In the genomic region with DNA sequence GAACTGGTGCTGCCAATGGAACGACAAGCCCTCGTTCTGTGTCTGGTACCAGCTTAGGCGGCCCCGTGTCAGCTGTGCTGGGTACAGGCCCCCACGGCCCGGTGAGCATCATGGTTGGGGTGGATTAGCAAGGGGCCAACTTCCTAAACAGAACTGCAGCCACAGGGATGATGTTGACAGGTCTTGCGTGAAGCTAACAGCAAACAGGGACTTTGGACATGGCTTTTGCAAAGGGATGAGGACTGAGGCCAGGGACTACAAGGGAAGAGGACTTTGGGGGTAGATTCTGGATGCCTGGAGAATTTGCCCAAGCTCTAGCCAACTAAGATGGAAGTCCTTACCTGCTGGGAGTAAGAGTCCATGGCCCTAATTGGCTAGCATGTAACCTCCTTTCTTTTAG, we compare ENCODE assay signal across 26 mouse cellular contexts. TPM values are rescaled to one million over a fixed set of nuclear protein-coding genes. Genes with fewer than 3 reads are reported as not detected.
DNase-seq lines count a peak whose midpoint lies in the region; ATAC-seq lines count a peak whose summit lies in the region.
"Had no signal": no experiment of that assay in that cellular context is flagged by ENCODE, and none has a peak within 500 bp of the region (broad histone marks: within the 10 kb centered on the region; RNA-seq: fewer than 3 reads in every experiment).

No protein-coding gene starts in this region.

- H3K27ac ChIP-seq in liver, embryonic 11.5 days (ENCODE audit: low read depth, low read length): no peak overlapping the region
- H3K27ac ChIP-seq in midbrain, embryonic 11.5 days (ENCODE audit: low read depth, low read length): no peak overlapping the region
- H3K27ac ChIP-seq in midbrain, embryonic 13.5 days: no peak overlapping the region
- no peak overlapping the region for H3K27ac ChIP-seq in liver, embryonic 16.5 days (ENCODE audit: low read length)
- H3K27ac ChIP-seq in hindbrain, embryonic 13.5 days: no peak overlapping the region
- H3K27ac ChIP-seq in limb, embryonic 10.5 days: no peak overlapping the region
- H3K27ac ChIP-seq: embryonic facial prominence, embryonic 10.5 days; embryonic facial prominence, embryonic 12.5 days; forebrain, embryonic 13.5 days had no signal

- peak; percentile 14 for DNase-seq in liver
- DNase-seq in liver, embryonic 11.5 days (ENCODE audit: low spot score): no peak
- DNase-seq in midbrain, embryonic 11.5 days (ENCODE audit: low spot score, missing footprints): peak; percentile 41
- no peak for DNase-seq in limb, embryonic 10.5 days (ENCODE audit: low spot score)
- DNase-seq: adrenal gland, adult 8-10 months; adrenal gland, postnatal 14 days; adrenal gland, postnatal 36 days; B cell, adult 2 months; cerebellum, adult 11-12 months; cerebellum, adult 2 months; cerebellum, adult 9-10 months; cerebellum, postnatal 10 days; cerebellum, postnatal 25 days had no signal

- 77% methylated on average over 7 of the region's 7 CpGs for WGBS in liver, embryonic 11.5 days
- WGBS in midbrain, embryonic 11.5 days: 93% methylated on average over 7 of the region's 7 CpGs
- WGBS in midbrain, embryonic 13.5 days: 90% methylated on average over 7 of the region's 7 CpGs
- 66% methylated on average over 7 of the region's 7 CpGs for WGBS in liver, embryonic 16.5 days (ENCODE audit: insufficient replicate concordance)
- 95% methylated on average over 7 of the region's 7 CpGs for WGBS in hindbrain, embryonic 13.5 days
- WGBS in limb, embryonic 10.5 days: 94% methylated on average over 7 of the region's 7 CpGs

- H3K9me3 ChIP-seq in liver, embryonic 11.5 days (ENCODE audit: control insufficient read depth, low read length): no peaks in the 10 kb centered on the region
- H3K9me3 ChIP-seq in midbrain, embryonic 11.5 days (ENCODE audit: control insufficient read depth, low read length): no peaks in the 10 kb centered on the region
- no peaks in the 10 kb centered on the region for H3K9me3 ChIP-seq in midbrain, embryonic 13.5 days
- H3K9me3 ChIP-seq in liver, embryonic 16.5 days (replicated peaks; ENCODE audit: control insufficient read depth, low read length): no peaks in the 10 kb centered on the region
- H3K9me3 ChIP-seq in hindbrain, embryonic 13.5 days: no peaks in the 10 kb centered on the region
- H3K9me3 ChIP-seq in limb, embryonic 10.5 days (replicated peaks): no peaks in the 10 kb centered on the region
- H3K9me3 ChIP-seq: embryonic facial prominence, embryonic 12.5 days; forebrain, embryonic 13.5 days; G1E had no signal

- no peak overlapping the region for H3K4me3 ChIP-seq in liver, embryonic 11.5 days (ENCODE audit: low read depth, low read length)
- no peak overlapping the region for H3K4me3 ChIP-seq in midbrain, embryonic 11.5 days (ENCODE audit: low read depth, low read length)
- no peak overlapping the region for H3K4me3 ChIP-seq in midbrain, embryonic 13.5 days (replicated peaks)
- no peak overlapping the region for H3K4me3 ChIP-seq in liver, embryonic 16.5 days (ENCODE audit: low read depth, low read length)
- H3K4me3 ChIP-seq in hindbrain, embryonic 13.5 days: no peak overlapping the region
- no peak overlapping the region for H3K4me3 ChIP-seq in limb, embryonic 10.5 days
- H3K4me3 ChIP-seq: embryonic facial prominence, embryonic 10.5 days; embryonic facial prominence, embryonic 12.5 days; forebrain, embryonic 13.5 days had no signal

- no peaks in the 10 kb centered on the region for H3K27me3 ChIP-seq in liver, embryonic 11.5 days (replicated peaks; ENCODE audit: control insufficient read depth, insufficient read depth, low read length)
- no peaks in the 10 kb centered on the region for H3K27me3 ChIP-seq in midbrain, embryonic 11.5 days (ENCODE audit: control insufficient read depth, insufficient read depth, low read length)
- no peaks in the 10 kb centered on the region for H3K27me3 ChIP-seq in midbrain, embryonic 13.5 days
- H3K27me3 ChIP-seq in liver, embryonic 16.5 days (ENCODE audit: control insufficient read depth, insufficient read depth, low read depth, low read length): no peaks in the 10 kb centered on the region
- H3K27me3 ChIP-seq in hindbrain, embryonic 13.5 days: no peaks in the 10 kb centered on the region
- H3K27me3 ChIP-seq in limb, embryonic 10.5 days (ENCODE audit: low read depth, poor library complexity, severe bottlenecking): no peaks in the 10 kb centered on the region
- H3K27me3 ChIP-seq: embryonic facial prominence, embryonic 12.5 days; forebrain, embryonic 13.5 days; Patski had no signal

- no peak overlapping the region for H3K4me2 ChIP-seq in liver, embryonic 11.5 days
- no peak overlapping the region for H3K4me2 ChIP-seq in midbrain, embryonic 11.5 days
- H3K4me2 ChIP-seq in midbrain, embryonic 13.5 days (replicated peaks): no peak overlapping the region
- H3K4me2 ChIP-seq in liver, embryonic 16.5 days (ENCODE audit: low read depth, low read length): no peak overlapping the region
- H3K4me2 ChIP-seq in hindbrain, embryonic 13.5 days: no peak overlapping the region
- H3K4me2 ChIP-seq: embryonic facial prominence, embryonic 12.5 days; forebrain, embryonic 13.5 days had no signal

- H3K9ac ChIP-seq in liver, embryonic 11.5 days (ENCODE audit: low read depth, low read length): no peak overlapping the region
- H3K9ac ChIP-seq in midbrain, embryonic 11.5 days (ENCODE audit: low read length): no peak overlapping the region
- H3K9ac ChIP-seq in midbrain, embryonic 13.5 days (replicated peaks): no peak overlapping the region
- no peak overlapping the region for H3K9ac ChIP-seq in liver, embryonic 16.5 days (ENCODE audit: low read depth, low read length)
- no peak overlapping the region for H3K9ac ChIP-seq in hindbrain, embryonic 13.5 days
- H3K9ac ChIP-seq: embryonic facial prominence, embryonic 12.5 days; forebrain, embryonic 13.5 days had no signal

- no peaks in the 10 kb centered on the region for H3K36me3 ChIP-seq in liver, embryonic 11.5 days (ENCODE audit: control insufficient read depth, insufficient read depth, low read length)
- no peaks in the 10 kb centered on the region for H3K36me3 ChIP-seq in midbrain, embryonic 11.5 days (ENCODE audit: control insufficient read depth, insufficient read depth, low read length)
- no peaks in the 10 kb centered on the region for H3K36me3 ChIP-seq in midbrain, embryonic 13.5 days
- H3K36me3 ChIP-seq in liver, embryonic 16.5 days (ENCODE audit: control insufficient read depth, insufficient read depth): no peaks in the 10 kb centered on the region
- H3K36me3 ChIP-seq in hindbrain, embryonic 13.5 days: no peaks in the 10 kb centered on the region
- no peaks in the 10 kb centered on the region for H3K36me3 ChIP-seq in limb, embryonic 10.5 days
- H3K36me3 ChIP-seq: embryonic facial prominence, embryonic 10.5 days; embryonic facial prominence, embryonic 12.5 days; G1E had no signal

- no peak for ATAC-seq in liver, embryonic 11.5 days (replicated peaks; ENCODE audit: low FRiP score)
- ATAC-seq in midbrain, embryonic 11.5 days (ENCODE audit: low FRiP score): no peak
- ATAC-seq in midbrain, embryonic 13.5 days: no peak
- ATAC-seq in liver, embryonic 16.5 days (ENCODE audit: low read depth): peak; percentile 78
- ATAC-seq in hindbrain, embryonic 13.5 days (ENCODE audit: low FRiP score): no peak
- ATAC-seq: activated CD4-positive, CD25-positive, alpha-beta regulatory T cell, adult 4 months; CD4-positive, CD25-positive, alpha-beta regulatory T cell, adult 4 months; forebrain, embryonic 13.5 days; Patski had no signal

- H3K4me1 ChIP-seq in liver, embryonic 11.5 days (replicated peaks; ENCODE audit: control insufficient read depth, insufficient read depth, low read length): peaks cover 3% of the 10 kb centered on the region; the same call in 1 of the 2 replicates
- H3K4me1 ChIP-seq in midbrain, embryonic 11.5 days (ENCODE audit: control insufficient read depth, insufficient read depth, low read length): peaks cover 2% of the 10 kb centered on the region; the same call in 1 of the 2 replicates
- peaks cover 5% of the 10 kb centered on the region; the same call in 1 of the 2 replicates for H3K4me1 ChIP-seq in midbrain, embryonic 13.5 days (replicated peaks)
- no peaks in the 10 kb centered on the region for H3K4me1 ChIP-seq in liver, embryonic 16.5 days (ENCODE audit: control insufficient read depth, low read depth, low read length)
- no peaks in the 10 kb centered on the region for H3K4me1 ChIP-seq in hindbrain, embryonic 13.5 days (replicated peaks)
- peaks cover 6% of the 10 kb centered on the region; the same call in 1 of the 2 replicates for H3K4me1 ChIP-seq in limb, embryonic 10.5 days
- H3K4me1 ChIP-seq: forebrain, embryonic 13.5 days had no signal

RNA-seq across cellular contexts. Expression of a gene that starts 30.3 kb away (rescaled TPM):
- not detected in 2 replicates for polyA plus RNA-seq in liver, embryonic 11.5 days (2014; fragmentation: Nextera tagmentation; extraction: Ambion mirVana)
- polyA plus RNA-seq in midbrain, embryonic 11.5 days (2014; fragmentation: Nextera tagmentation; extraction: Ambion mirVana): not detected in 2 replicates
- polyA plus RNA-seq in midbrain, embryonic 13.5 days (2015; fragmentation: Nextera tagmentation; extraction: Ambion mirVana): not detected in 2 replicates
- polyA plus RNA-seq in liver, embryonic 16.5 days (2015; fragmentation: Nextera tagmentation; extraction: Ambion mirVana): 0.11 TPM in 1 of 2 replicates, not detected in the other
- polyA plus RNA-seq in hindbrain, embryonic 13.5 days (2015; fragmentation: Nextera tagmentation; extraction: Ambion mirVana): not detected in 2 replicates
- polyA plus RNA-seq in limb, embryonic 10.5 days (2016; fragmentation: Nextera tagmentation; extraction: Ambion mirVana): not detected in 2 replicates
- polyA plus RNA-seq: cerebellum, adult 2 months; cortical plate, adult 2 months; embryonic facial prominence, embryonic 10.5 days; embryonic facial prominence, embryonic 12.5 days; forebrain, embryonic 11.5 days; forebrain, embryonic 13.5 days; G1E had no signal

RNA-seq across cellular contexts. Expression of a gene that starts 31.2 kb away (rescaled TPM):
- 0.41 and 0.66 TPM in 2 replicates for polyA plus RNA-seq in liver, embryonic 11.5 days (2014; fragmentation: Nextera tagmentation; extraction: Ambion mirVana)
- 0.19 and 0.29 TPM in 2 replicates for polyA plus RNA-seq in midbrain, embryonic 11.5 days (2014; fragmentation: Nextera tagmentation; extraction: Ambion mirVana)
- not detected in 2 replicates for polyA plus RNA-seq in midbrain, embryonic 13.5 days (2015; fragmentation: Nextera tagmentation; extraction: Ambion mirVana)
- 0.70 and 0.78 TPM in 2 replicates for polyA plus RNA-seq in liver, embryonic 16.5 days (2015; fragmentation: Nextera tagmentation; extraction: Ambion mirVana)
- not detected in 2 replicates for polyA plus RNA-seq in hindbrain, embryonic 13.5 days (2015; fragmentation: Nextera tagmentation; extraction: Ambion mirVana)
- not detected in 2 replicates for polyA plus RNA-seq in limb, embryonic 10.5 days (2016; fragmentation: Nextera tagmentation; extraction: Ambion mirVana)
- polyA plus RNA-seq: activated CD4-positive, CD25-positive, alpha-beta regulatory T cell, adult 4 months; CD4-positive, CD25-positive, alpha-beta regulatory T cell, adult 4 months; G1E; Patski had no signal

RNA-seq across cellular contexts. Expression of a gene that starts 43.4 kb away (rescaled TPM):
- not detected in 2 replicates for polyA plus RNA-seq in liver, embryonic 11.5 days (2014; fragmentation: Nextera tagmentation; extraction: Ambion mirVana)
- not detected in 2 replicates for polyA plus RNA-seq in midbrain, embryonic 11.5 days (2014; fragmentation: Nextera tagmentation; extraction: Ambion mirVana)
- not detected in 2 replicates for polyA plus RNA-seq in midbrain, embryonic 13.5 days (2015; fragmentation: Nextera tagmentation; extraction: Ambion mirVana)
- polyA plus RNA-seq in liver, embryonic 16.5 days (2015; fragmentation: Nextera tagmentation; extraction: Ambion mirVana): not detected in 2 replicates
- not detected in 2 replicates for polyA plus RNA-seq in hindbrain, embryonic 13.5 days (2015; fragmentation: Nextera tagmentation; extraction: Ambion mirVana)
- polyA plus RNA-seq in limb, embryonic 10.5 days (2016; fragmentation: Nextera tagmentation; extraction: Ambion mirVana): not detected in 2 replicates
- polyA plus RNA-seq: activated CD4-positive, CD25-positive, alpha-beta regulatory T cell, adult 4 months; CD4-positive, CD25-positive, alpha-beta regulatory T cell, adult 4 months; cerebellum, adult 2 months; cortical plate, adult 2 months; embryonic facial prominence, embryonic 10.5 days; embryonic facial prominence, embryonic 12.5 days; embryonic facial prominence, embryonic 14.5 days; forebrain, embryonic 11.5 days; forebrain, embryonic 13.5 days; G1E; Patski had no signal

Comparison
In these comparisons a context has a peak if more than half of its experiments do, and no peak if none do; other contexts are left out.
1. DNase-seq: peak in liver (single experiment) and midbrain, embryonic 11.5 days (single experiment); none in liver, embryonic 11.5 days (single experiment) and limb, embryonic 10.5 days (single experiment).